Mouse (Mus musculus) intestine, embryonic 14.5 days (tissue): Measurements from ENCODE around the gene Nme7. TPM values are rescaled to one million over a fixed set of nuclear protein-coding genes. Genes with fewer than 3 reads are reported as not detected.
A peak's percentile ranks its signal among the peaks of the same experiment; 100 is the strongest.

Experiments used
- ATAC-seq: fragments of 200-750 bp; cut with Nextera tagmentation; replicated peaks from 2 replicates; pipeline ENCODE4 v1.8.0; 2017; ENCODE audit warnings: low read depth, moderate number of reproducible peaks, moderate TSS enrichment, moderate library complexity; ENCODE audit not compliant: low FRiP score, low TSS enrichment
- DNase-seq: peaks from one replicate; pipeline ENCODE4 v3.0.0-alpha.2; 2018; ENCODE audit warnings: low spot score
- H3K27ac ChIP-seq: fragments of 300-500 bp; sonication (generic); 2 replicates; pipeline ENCODE4 v1.5.1; 2014; ENCODE audit warnings: low read depth, mild to moderate bottlenecking, control low read depth
- H3K27me3 ChIP-seq: fragments of 300-500 bp; sonication (generic); replicated peaks from 2 replicates; pipeline ENCODE4 v1.6.1; 2014; ENCODE audit warnings: low read length, control low read depth; ENCODE audit not compliant: control insufficient read depth, insufficient read depth
- H3K36me3 ChIP-seq: fragments of 300-500 bp; sonication (generic); 2 replicates; pipeline ENCODE4 v1.6.1; 2014; ENCODE audit warnings: low read length, control low read depth; ENCODE audit not compliant: control insufficient read depth, insufficient read depth
- H3K4me1 ChIP-seq: fragments of 300-500 bp; sonication (generic); replicated peaks from 2 replicates; pipeline ENCODE4 v1.6.1; 2014; ENCODE audit warnings: low read length, control low read depth, mixed read lengths; ENCODE audit not compliant: control insufficient read depth, insufficient read depth
- H3K4me2 ChIP-seq: fragments of 300-500 bp; sonication (generic); 2 replicates; pipeline ENCODE4 v1.6.1; 2014; ENCODE audit warnings: low read length
- H3K4me3 ChIP-seq: fragments of 300-500 bp; sonication (generic); 2 replicates; pipeline ENCODE4 v1.5.1; 2014; ENCODE audit warnings: low read depth, low read length, control low read depth, mixed read lengths
- H3K9ac ChIP-seq: fragments of 300-500 bp; sonication (generic); 2 replicates; pipeline ENCODE4 v1.6.1; 2014; ENCODE audit warnings: mild to moderate bottlenecking, low read length
- H3K9me3 ChIP-seq: fragments of 300-500 bp; sonication (generic); 2 replicates; pipeline ENCODE4 v1.6.1; 2016; ENCODE audit warnings: low read length, control low read depth; ENCODE audit not compliant: control insufficient read depth
- WGBS: fragments of 180-500 bp; shearing (Covaris S2); extraction: QIAGEN DNeasy Blood & Tissue Kit; methylation state at CpG from one replicate; pipeline ENCODE4 v1.1.7; 2014; 5-methylcytosine and 5-hydroxymethylcytosine counted together
- polyA plus RNA-seq: library from polyadenylated mRNA; unstranded; fragments of >200 nt; fragmentation: Nextera tagmentation; extraction: Ambion mirVana; gene quantifications from 2 replicates; pipeline ENCODE4 v1.2.1, GENCODE M21; 2014

Gene Nme7
- polyA plus RNA-seq, 1 experiment from 2014 or later = 34.5 TPM

DNA sequence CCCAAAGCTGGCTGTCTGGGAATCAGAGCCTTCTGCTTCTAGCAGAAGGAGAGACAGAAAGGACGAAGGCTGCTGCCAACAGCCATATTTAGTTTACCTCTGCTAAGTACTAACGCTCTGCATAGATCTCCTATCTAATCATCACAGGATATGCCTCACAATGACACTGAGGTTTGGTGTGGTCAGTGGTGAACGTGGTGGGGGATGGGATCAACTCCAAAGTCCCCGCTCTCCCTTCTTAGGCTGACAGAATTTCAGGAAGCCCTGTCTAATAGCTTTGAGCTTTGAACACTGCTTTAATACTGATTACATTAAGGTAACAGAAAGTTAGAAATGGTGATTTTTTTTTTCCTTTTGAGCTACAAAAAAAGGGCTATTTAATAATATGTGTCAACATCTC, 146.3 kb downstream of the Nme7 start:
- no peak overlapping the region for H3K9ac ChIP-seq
- H3K27me3 ChIP-seq = no peaks in the 10 kb centered on the region
- DNase-seq = no peak
- 0 out of 2 replicates have a peak, but pooled peaks cover 9% of the 10 kb centered on the region for H3K4me1 ChIP-seq
- ATAC-seq = no peak
- no peaks in the 10 kb centered on the region for H3K9me3 ChIP-seq
- peaks cover 24% of the 10 kb centered on the region for H3K36me3 ChIP-seq
- 82% methylated on average over 4 of the region's 4 CpGs for WGBS
- H3K4me2 ChIP-seq = no peak overlapping the region
- H3K4me3 ChIP-seq = no peak overlapping the region
- H3K27ac ChIP-seq = no peak overlapping the region

DNA sequence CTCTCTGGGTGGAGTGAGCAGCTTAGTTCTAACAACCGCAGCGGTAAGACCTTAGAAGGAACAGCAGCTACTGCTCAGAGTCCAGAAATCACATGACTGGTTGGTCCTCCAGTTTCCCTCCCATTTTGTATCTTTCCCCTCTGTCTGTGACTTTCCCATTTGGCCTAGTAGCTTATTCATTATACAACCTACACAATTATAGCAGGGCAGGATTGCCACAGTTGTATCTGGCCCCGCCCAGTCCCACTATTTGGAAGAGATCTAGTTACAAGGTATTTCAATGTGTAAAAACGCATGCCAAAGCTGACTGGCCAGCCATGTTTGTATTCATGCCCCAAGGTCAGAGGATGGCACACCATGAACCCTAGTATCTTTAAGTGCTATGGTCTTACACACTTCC, 146.7 kb downstream of the Nme7 start:
- Histone ChIP-seq H3K27ac (no peak overlapping the region), H3K4me3 (no peak overlapping the region), H3K9ac (no peak overlapping the region), H3K27me3 (no peaks in the 10 kb centered on the region), H3K4me2 (no peak overlapping the region), H3K4me1 (0 out of 2 replicates have a peak, but pooled peaks cover 9% of the 10 kb centered on the region), H3K9me3 (no peaks in the 10 kb centered on the region), H3K36me3 (peaks cover 24% of the 10 kb centered on the region)
- 78% methylated on average over 4 of the region's 4 CpGs for WGBS
- no peak for ATAC-seq
- DNase-seq = no peak

GRCm38 (mm10) chr1:164451346-164451745, 147.4 kb downstream of the Nme7 start:
- ATAC-seq = no peak

DNA sequence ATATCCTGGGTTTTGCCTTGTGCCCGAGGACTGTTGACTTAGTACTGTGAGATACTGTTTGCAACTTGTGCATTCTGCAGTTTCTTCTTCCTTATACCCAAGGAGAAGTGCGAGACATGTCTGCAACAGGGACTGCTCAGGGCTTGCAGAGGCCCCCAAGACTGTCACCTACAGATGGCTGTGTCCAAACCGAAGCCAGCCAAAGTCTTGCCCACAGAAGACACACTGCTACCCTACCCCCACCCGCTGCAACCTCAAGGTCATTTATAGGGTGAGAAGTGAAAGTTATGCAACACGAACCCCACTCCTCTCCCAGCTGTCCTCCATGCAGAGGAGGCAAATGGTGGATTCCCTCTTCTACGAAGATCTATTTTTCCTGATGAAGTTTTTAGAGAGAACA, 148.7 kb downstream of the Nme7 start:
- H3K36me3 ChIP-seq = peaks cover 24% of the 10 kb centered on the region
- no peak overlapping the region for H3K27ac ChIP-seq
- H3K9me3 ChIP-seq = no peaks in the 10 kb centered on the region
- no peak overlapping the region for H3K9ac ChIP-seq
- no peak overlapping the region for H3K4me3 ChIP-seq
- H3K4me2 ChIP-seq = no peak overlapping the region
- peaks cover 13% of the 10 kb centered on the region for H3K27me3 ChIP-seq
- WGBS = 88% methylated on average over 6 of the region's 6 CpGs
- ATAC-seq = no peak
- 0 out of 2 replicates have a peak, but pooled peaks cover 9% of the 10 kb centered on the region for H3K4me1 ChIP-seq
- no peak for DNase-seq

More at GRCm38 (mm10) chr1:164451346-164451745, 147.4 kb downstream of the Nme7 start:
- no peak overlapping the region for H3K4me3 ChIP-seq
- H3K27ac ChIP-seq = no peak overlapping the region
- peaks cover 4% of the 10 kb centered on the region for H3K27me3 ChIP-seq
- no peak overlapping the region for H3K4me2 ChIP-seq
- H3K36me3 ChIP-seq = peaks cover 24% of the 10 kb centered on the region
- no peak for DNase-seq
- H3K9ac ChIP-seq = no peak overlapping the region
- H3K4me1 ChIP-seq = 0 out of 2 replicates have a peak, but pooled peaks cover 9% of the 10 kb centered on the region
- no peaks in the 10 kb centered on the region for H3K9me3 ChIP-seq
- WGBS = 83% methylated on average over 5 of the region's 5 CpGs

DNA sequence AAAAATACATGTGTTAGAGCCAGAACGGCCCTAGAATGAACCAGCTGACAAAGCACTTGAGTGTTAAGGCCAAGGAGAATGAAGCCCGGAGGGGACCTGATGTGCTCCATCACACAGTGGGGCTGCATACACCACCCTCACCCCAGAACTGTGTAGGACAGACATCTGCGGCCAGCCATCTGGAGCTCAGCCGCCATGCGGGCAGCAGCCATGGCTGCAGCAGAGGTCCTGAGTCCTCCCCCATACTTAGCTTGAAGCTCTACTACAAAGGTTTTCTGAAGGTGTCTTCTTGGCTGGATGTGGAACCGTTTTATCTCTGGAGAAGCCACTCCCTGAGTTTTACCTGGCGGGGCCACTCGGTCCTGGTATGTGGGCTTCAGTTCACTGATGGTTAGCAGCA, 149.2 kb downstream of the Nme7 start:
- H3K4me1 ChIP-seq = 0 out of 2 replicates have a peak, but pooled peaks cover 9% of the 10 kb centered on the region
- H3K36me3 ChIP-seq = peaks cover 24% of the 10 kb centered on the region
- no peak overlapping the region for H3K4me3 ChIP-seq
- 90% methylated on average over 8 of the region's 8 CpGs for WGBS
- no peak overlapping the region for H3K4me2 ChIP-seq
- H3K27me3 ChIP-seq = peaks cover 13% of the 10 kb centered on the region
- no peaks in the 10 kb centered on the region for H3K9me3 ChIP-seq
- no peak overlapping the region for H3K27ac ChIP-seq
- H3K9ac ChIP-seq = no peak overlapping the region
- ATAC-seq (no peak), DNase-seq (no peak)

DNA sequence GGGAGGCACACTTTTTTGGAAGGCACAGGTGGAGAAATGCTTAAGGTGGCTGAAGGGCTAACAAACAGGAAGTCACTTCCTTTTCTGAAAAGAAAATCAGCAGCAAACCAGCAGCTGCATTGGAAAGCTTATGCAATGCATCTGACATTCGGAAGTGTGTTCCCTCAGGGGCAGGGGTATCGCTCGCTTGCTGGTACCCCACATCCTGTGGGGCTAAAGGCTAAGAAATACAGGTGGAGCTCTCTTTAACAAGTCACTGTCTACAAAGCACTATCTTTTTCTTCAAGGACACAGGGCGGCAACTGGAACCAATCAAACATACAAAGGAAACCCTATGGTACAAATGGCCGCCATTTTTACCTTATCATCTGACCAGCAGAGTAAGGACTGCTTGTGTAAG, 149.8 kb downstream of the Nme7 start:
- no peak overlapping the region for H3K4me3 ChIP-seq
- H3K4me2 ChIP-seq = no peak overlapping the region
- no peaks in the 10 kb centered on the region for H3K9me3 ChIP-seq
- H3K27me3 ChIP-seq = peaks cover 18% of the 10 kb centered on the region
- 77% methylated on average over 5 of the region's 5 CpGs for WGBS
- ATAC-seq (no peak), DNase-seq (no peak)
- H3K9ac ChIP-seq = no peak overlapping the region
- H3K36me3 ChIP-seq = peaks cover 23% of the 10 kb centered on the region
- H3K4me1 ChIP-seq = 0 out of 2 replicates have a peak, but pooled peaks cover 9% of the 10 kb centered on the region
- H3K27ac ChIP-seq = no peak overlapping the region

DNA sequence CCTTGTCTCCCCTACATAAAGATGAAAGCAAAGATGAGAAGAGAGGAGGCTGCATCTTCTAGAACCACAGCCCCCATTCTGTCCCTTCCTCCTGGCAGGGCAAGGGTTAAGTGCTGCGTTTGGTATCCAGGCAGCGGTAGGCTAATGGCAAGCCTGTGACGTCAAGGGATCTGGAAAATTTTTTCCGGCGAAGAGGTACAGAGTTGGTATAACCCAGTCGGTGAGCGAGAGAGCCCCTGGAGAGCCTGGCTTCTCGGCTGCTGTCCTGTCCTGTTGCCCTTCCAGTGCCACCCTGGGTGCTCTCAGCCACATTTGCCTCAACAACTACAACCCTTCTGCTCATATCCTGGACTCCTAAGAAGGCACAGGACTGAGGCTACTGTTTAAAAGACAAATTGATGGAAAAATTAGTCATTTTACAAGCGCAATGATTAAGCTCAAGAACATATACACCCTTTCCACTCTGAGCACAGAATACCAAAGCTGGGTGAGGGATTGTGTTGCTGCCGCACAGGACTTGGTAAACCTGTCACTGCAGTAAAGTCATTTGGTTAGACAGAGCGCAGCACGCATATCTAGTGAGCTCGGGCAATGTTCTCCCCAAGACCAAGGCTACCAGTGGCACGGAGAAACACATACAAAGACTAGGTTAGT, 151.0 kb downstream of the Nme7 start:
- Histone ChIP-seq H3K4me2 (peak overlapping the region; percentile 48), H3K9me3 (no peaks in the 10 kb centered on the region), H3K27ac (no peak overlapping the region), H3K27me3 (peaks cover 23% of the 10 kb centered on the region), H3K4me1 (0 out of 2 replicates have a peak, but pooled peaks cover 9% of the 10 kb centered on the region), H3K36me3 (peaks cover 21% of the 10 kb centered on the region), H3K9ac (no peak overlapping the region), H3K4me3 (peak overlapping the region; percentile 63)
- ATAC-seq (no peak), DNase-seq (peak; percentile 72)
- 31% methylated on average over 14 of the region's 14 CpGs for WGBS

DNA sequence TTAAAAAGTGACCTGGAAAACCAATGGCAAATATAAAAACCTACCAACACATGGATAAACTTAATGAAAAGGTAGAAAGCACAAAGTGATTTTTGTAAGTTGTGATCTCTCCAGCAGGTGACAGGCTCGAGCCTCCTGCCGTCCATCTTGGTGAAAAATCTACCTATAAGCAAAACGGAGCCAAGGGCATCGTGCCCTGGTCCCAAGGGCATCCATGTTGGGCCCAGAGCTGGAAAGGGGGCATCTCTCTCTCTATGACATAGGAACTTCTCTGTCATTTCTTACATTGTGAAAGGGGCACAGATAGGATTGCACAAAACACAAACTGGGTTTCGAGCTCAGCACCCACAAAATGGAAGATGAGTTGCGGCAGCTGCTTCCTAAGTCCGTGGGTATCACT, 151.7 kb downstream of the Nme7 start:
- Histone ChIP-seq H3K9me3 (no peaks in the 10 kb centered on the region), H3K27me3 (peaks cover 23% of the 10 kb centered on the region), H3K9ac (peak overlapping the region; percentile 25; the same call in 1 of the 2 replicates), H3K27ac (0 out of 2 replicates have a peak overlapping the region, but pooled peaks have one; percentile 7), H3K36me3 (peaks cover 21% of the 10 kb centered on the region), H3K4me1 (0 out of 2 replicates have a peak, but pooled peaks cover 9% of the 10 kb centered on the region), H3K4me3 (peak overlapping the region; percentile 63), H3K4me2 (peak overlapping the region; percentile 76)
- DNase-seq (no peak), ATAC-seq (no peak)
- 57% methylated on average over 7 of the region's 7 CpGs for WGBS

GRCm38 (mm10) chr1:164456065-164456464, 152.1 kb downstream of the Nme7 start:
- Histone ChIP-seq H3K4me2 (peak overlapping the region; percentile 76), H3K9me3 (no peaks in the 10 kb centered on the region), H3K36me3 (peaks cover 21% of the 10 kb centered on the region), H3K9ac (0 out of 2 replicates have a peak overlapping the region, but pooled peaks have one; percentile 25), H3K4me1 (0 out of 2 replicates have a peak, but pooled peaks cover 9% of the 10 kb centered on the region), H3K27me3 (peaks cover 23% of the 10 kb centered on the region), H3K4me3 (peak overlapping the region; percentile 63), H3K27ac (0 out of 2 replicates have a peak overlapping the region, but pooled peaks have one; percentile 7)
- ATAC-seq = no peak
- no peak for DNase-seq
- 24% methylated on average over 6 of the region's 6 CpGs for WGBS
